In the genomic region with DNA sequence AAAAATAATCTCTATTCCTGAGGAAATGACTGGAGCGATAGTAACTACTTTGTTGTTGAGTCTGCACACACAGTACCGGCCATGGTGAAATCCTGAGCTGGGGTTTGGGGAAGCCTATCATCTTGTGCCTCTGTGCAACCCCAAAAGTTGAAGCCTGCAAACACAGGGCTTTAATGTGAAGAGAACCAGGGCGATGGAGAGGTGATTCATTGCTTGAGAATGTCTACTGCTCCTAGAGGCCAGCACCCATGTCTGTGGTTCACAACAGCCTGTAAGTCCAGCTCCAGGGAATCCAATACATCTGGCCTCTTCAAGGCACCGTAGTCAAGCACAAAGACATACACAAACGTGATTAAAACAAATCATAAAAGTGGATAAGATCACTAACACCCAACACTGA, we compare ENCODE assay signal across 21 mouse cellular contexts.
"Had no signal": no experiment of that assay in that cellular context is flagged by ENCODE, and none has a peak within 500 bp of the region (broad histone marks: within the 10 kb centered on the region; RNA-seq: fewer than 3 reads in every experiment).

No protein-coding gene starts in this region.

- DNase-seq: liver, embryonic 13.5 days; liver, postnatal 0 days; lung, adult 2 months; lung, postnatal 14 days; lung, postnatal 36 days; retina, postnatal 1 day; right cerebral cortex, adult 18-20 months; right cerebral cortex, postnatal 25 days; thymus, adult 2 months; thymus, postnatal 25 days; thymus, postnatal 4 days had no signal

- H3K4me1 ChIP-seq: liver, embryonic 13.5 days; liver, embryonic 15.5 days; lung, embryonic 15.5 days; midbrain, embryonic 13.5 days; midbrain, embryonic 15.5 days; neural tube, embryonic 12.5 days; stomach, embryonic 15.5 days had no signal

- H3K4me3 ChIP-seq: liver, embryonic 13.5 days; liver, embryonic 15.5 days; lung, embryonic 15.5 days; midbrain, embryonic 13.5 days; midbrain, embryonic 15.5 days; neural tube, embryonic 12.5 days; stomach, embryonic 15.5 days had no signal

- ATAC-seq: liver, postnatal 0 days; lung, postnatal 0 days; midbrain, embryonic 13.5 days; midbrain, embryonic 15.5 days had no signal

- H3K9me3 ChIP-seq: liver, embryonic 13.5 days; liver, embryonic 15.5 days; lung, embryonic 15.5 days; midbrain, embryonic 13.5 days; midbrain, embryonic 15.5 days; neural tube, embryonic 12.5 days; stomach, embryonic 15.5 days had no signal

- H3K9ac ChIP-seq: liver, embryonic 13.5 days; liver, embryonic 15.5 days; liver, postnatal 0 days; lung, embryonic 15.5 days; midbrain, embryonic 13.5 days; midbrain, embryonic 15.5 days; neural tube, embryonic 12.5 days; stomach, embryonic 15.5 days had no signal

- H3K36me3 ChIP-seq: liver, embryonic 13.5 days; liver, embryonic 15.5 days; lung, embryonic 15.5 days; midbrain, embryonic 13.5 days; midbrain, embryonic 15.5 days; neural tube, embryonic 12.5 days; stomach, embryonic 15.5 days had no signal

- H3K4me2 ChIP-seq: liver, embryonic 13.5 days; liver, embryonic 15.5 days; lung, embryonic 15.5 days; midbrain, embryonic 11.5 days; midbrain, embryonic 13.5 days; midbrain, embryonic 15.5 days; neural tube, embryonic 12.5 days; stomach, embryonic 15.5 days had no signal

- H3K27ac ChIP-seq: liver, embryonic 13.5 days; liver, embryonic 15.5 days; lung, embryonic 15.5 days; macrophage; midbrain, embryonic 13.5 days; midbrain, embryonic 15.5 days; neural tube, embryonic 12.5 days; stomach, embryonic 15.5 days; stomach, postnatal 0 days had no signal

- H3K27me3 ChIP-seq: liver, embryonic 13.5 days; liver, embryonic 15.5 days; lung, embryonic 15.5 days; midbrain, embryonic 13.5 days; midbrain, embryonic 15.5 days; neural tube, embryonic 12.5 days; stomach, embryonic 15.5 days had no signal
